Mouse (Mus musculus) naive thymus-derived CD4-positive, alpha-beta T cell, adult 2 months (primary cell): ENCODE data around the gene Vsig10l.

Source experiments
- DNase-seq: peaks from one replicate; pipeline ENCODE4 v3.0.0-alpha.2; 2011; ENCODE audit warnings: low read depth

Vsig10l gene

DNA sequence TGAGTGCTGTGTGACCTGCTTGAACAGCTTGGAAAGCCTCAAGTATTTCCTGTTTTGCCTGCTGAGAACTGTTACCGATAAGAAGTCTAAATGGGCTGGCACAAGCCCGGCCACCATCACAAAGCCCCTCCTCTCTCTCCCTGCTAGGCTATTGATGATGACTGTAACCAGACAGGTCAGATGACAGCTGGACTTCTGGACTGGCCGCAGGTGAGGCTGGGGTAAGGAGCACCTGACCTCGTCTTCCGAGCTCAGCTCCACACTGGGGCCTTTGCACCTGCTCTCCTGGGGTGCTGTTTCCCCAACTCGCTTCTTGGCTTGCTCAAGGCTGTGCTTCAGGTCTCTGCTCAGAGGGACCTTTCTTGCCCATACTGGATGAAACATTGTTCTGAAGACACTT, 8.6 kb upstream of the Vsig10l start:
- DNase-seq = no peak

DNA sequence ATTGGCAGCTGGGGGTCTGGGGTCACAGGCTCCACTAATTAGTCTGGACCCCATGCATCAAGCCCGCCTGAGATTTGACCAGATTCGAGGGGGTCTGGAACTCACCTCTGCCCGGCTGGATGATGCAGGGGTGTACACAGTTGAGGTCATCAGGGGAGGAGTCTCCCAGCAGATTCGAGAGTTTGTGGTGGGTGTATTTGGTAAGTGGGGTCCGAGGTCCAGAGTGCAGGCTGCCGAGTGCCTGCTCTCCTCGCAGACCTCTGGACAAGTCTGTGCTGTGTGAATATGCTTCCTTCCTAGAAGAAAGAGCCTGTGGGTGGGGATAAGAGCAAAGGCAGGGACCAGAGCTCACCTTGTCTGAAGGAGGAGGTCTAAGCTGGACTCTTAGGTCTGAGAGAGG, 1.0 kb downstream of the Vsig10l start:
- no peak for DNase-seq

DNA sequence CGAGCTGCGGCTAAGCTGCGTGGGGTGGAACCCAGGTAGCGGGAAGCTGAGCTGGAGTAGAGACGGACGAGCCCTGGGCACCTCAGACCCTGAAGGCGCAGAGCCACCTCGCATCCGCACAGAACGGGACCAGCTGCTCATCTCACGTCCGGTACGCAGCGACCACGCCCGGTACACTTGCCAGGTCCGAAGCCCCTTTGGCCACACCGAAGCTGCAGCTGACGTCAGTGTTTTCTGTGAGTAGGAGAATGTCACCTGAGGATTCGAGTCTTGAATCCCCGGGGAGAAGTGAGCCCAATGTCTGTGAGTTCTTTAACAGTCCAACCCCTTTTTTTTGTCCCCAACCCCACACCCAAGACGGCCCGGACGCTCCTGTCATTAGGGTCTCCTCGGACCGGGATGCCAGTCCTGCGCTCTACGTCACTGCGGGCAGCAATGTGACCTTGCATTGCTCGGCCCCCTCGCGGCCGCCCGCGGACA, 2.0 kb downstream of the Vsig10l start:
- peak; percentile 43 for DNase-seq

DNA sequence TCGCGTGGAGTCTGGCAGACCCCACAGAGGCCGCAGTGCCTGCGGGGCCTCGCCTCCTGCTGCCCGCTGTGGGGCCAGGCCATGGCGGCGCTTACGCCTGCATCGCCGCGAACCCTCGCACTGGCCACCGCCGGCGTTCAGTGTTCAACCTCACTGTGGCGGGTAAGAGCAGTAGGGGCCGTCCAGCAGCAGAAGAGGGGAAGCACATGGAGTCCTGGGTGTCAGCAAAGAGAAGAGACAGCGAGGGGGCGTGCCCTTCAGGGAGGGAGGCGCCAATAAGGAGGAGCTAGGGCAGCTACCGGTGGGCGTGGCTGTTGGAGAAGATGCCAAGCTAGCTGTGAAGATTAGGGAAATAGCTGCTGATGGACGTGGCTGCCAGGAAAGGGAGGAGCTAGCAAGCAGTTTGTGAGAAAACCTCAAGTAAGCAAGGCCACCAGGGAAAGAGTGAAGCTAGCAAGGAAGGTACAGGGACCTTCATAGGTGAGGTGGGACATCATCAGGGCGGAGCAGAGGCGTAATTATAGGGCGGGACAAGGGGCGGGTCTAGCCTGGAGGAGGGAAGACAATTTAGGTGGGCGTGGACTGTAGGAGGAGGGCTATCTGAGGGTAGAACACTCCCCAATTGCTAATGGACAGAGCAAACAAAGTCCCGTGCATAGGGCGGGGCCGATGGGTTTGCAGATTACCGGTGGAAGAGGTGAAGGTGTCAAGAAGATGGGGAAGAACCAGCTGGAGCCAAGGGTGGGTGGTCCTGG, 2.6 kb downstream of the Vsig10l start:
- DNase-seq = peak; percentile 96

- DNase-seq = peak; percentile 88
Measured at GRCm38 (mm10) chr7:43466099-43466694, 3.2 kb downstream of the Vsig10l start.

DNA sequence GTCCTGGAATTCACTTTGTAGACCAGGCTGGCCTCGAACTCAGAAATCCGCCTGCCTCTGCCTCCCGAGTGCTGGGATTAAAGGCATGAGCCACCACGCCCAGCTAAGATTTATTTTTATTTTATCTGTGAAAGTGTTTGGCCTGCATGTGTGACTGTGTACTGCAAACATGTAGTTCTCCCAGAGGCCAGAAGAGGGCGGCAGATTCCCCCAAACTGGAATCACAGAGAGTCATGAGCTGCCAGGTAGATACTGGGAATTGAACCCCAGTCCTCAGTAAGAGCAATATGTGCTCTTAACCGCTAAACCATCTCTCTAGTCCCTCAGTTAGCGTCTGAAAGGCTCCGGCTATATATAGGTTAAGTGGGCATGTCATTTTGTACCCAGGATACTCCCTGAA, 7.4 kb downstream of the Vsig10l start:
- DNase-seq = peak; percentile 75

- peak; percentile 37 for DNase-seq
Measured at GRCm38 (mm10) chr7:43475706-43476105, 12.8 kb downstream of the Vsig10l start.

- DNase-seq = no peak
Measured at GRCm38 (mm10) chr7:43476376-43476775, 13.4 kb downstream of the Vsig10l start.

GRCm38 (mm10) chr7:43481191-43481590, 18.2 kb downstream of the Vsig10l start:
- no peak for DNase-seq

GRCm38 (mm10) chr7:43482090-43482716, 19.3 kb downstream of the Vsig10l start:
- DNase-seq = no peak

DNA sequence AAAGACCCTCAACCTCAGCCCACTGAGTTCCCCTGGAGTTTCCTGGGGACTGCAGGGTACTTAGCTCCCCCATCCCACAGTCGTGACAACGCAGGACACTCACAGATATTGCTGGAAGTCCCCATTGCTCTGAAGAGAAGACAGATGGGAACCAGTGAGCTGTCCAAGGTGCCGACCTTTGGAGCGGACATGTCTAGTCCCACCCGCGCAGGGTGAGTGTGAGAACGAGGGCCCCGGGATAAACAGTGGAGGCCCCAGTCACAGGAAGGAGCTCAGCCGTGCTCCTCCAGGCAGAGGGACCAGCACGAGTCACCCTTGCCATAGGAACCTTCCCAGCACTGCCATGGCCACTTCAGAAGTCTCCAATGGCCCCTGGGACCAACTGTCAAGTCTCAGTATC, 20.3 kb downstream of the Vsig10l start:
- no peak for DNase-seq

GRCm38 (mm10) chr7:43488646-43489045, 25.7 kb downstream of the Vsig10l start:
- DNase-seq = no peak

DNA sequence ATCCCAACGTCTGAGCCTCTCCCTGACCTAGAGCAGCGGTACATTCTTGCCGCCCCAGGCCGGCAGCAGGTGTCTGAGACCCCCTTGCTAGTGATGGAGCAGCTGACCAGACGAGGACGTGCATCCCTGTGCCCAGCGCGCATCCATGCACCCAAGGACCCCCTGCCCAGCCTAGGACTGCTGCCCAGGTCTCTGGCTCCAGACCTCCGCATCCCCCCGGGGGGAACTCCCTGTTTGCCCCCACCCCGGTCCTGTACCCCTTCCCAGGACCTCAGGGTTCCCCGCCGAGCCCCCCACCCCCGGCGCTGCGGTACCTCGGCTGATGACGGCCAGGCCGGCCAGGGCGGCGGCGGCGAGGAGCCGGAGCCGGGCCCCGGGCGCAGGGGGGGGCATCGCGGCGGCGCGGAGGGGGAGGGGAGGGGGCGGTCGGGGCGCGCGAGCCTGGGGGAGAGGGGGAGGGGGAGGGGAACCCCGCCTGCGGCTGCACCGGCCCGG, 26.7 kb downstream of the Vsig10l start, which contains the start of gene Iglon5:
Gene Iglon5, minus strand, starts transcription at position 445 of the 495 bp plus-strand sequence.
- no peak for DNase-seq

DNA sequence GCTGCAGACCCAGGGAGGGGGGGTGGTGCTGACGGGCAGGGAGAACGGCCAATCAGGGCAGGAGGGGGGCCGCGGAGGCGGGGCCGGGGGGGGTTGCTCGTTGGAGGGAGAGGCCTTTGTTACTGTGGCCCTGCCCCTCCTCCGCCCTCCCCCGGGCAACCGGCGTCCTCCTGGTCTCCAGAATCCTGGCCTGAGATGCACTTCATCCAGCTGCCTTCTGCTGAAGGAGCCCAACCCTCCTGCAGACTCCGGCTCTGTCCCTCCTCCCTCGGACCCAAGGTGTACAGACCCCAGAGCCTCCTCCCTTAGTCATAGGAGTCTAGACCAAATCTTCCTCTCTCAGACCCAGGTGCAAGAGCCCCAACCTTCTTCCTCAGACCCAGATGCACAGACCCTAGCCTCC, 27.2 kb downstream of the Vsig10l start:
- DNase-seq = no peak

DNA sequence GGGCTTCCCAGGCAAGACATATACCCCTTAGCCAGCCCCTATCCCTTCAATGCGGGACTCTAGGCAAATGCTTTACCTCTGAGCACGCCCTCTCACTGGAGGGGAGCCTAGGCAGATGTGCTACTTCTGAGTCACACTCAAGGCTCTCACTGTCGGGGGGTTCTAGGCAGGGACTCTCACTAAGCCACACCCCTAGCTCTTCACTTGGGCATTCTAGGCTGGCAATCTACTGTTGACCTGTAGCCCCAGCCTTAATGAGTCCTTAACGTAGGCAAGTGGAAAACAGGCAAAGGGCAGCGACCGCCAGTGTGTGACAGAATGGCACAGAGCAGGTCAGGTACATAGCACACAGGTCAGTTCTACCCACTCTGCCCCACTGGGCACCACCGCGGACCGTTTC, 27.9 kb downstream of the Vsig10l start:
- no peak for DNase-seq

DNA sequence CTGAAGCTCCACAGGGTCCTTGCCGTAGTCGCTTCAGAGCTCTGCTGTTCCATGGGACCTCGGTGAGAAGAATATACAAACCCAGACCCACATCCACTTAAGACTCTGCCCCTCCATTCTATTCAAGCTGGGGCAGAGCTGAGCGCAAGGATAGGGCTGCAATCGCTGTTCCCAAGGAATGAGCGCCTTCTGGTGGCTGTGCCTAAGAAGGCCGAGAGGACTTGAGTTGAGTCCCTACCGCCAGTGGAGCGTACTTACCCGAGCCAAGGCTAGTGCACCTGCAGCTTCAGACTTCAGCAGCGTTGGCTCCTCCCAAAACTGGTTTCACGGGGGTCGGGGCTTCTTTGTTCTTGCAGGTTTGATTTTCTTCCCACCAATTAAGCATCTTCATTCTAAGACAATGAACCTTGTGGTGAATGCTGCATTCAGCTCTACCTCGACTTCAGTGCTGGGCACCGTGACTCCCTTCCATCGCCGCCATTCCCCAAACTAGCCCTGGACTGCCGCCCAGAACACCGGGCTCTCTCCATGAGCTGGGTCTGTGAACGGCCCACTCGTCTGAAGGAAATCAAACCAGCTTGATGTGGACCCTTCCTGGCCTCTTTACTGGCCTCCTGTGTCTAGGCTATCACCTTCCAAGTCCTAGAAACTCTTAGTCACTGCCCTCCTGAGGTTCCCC, 32.5 kb downstream of the Vsig10l start:
- DNase-seq = no peak

- DNase-seq = no peak
Measured at GRCm38 (mm10) chr7:43511707-43512478, 48.9 kb downstream of the Vsig10l start.

DNA sequence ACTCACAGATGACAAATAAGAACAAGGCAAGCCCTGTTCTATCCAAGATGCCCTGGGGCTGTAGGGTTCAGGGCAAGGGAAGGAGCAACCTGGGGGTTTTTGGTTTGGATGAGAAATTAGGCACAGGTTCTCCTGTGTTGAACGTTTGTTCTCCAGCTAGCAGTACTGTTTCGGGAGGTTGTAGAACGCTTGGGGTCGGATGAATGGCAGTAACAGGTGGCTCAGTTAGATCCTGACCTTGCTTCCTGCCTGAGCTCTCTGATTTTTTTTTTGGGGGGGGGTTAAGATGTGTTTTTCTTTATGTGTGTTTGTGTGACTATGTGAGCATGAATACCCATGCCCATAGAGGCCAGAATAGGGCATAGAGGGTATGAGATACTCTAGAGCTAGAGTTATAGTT, 49.6 kb downstream of the Vsig10l start:
- no peak for DNase-seq

DNA sequence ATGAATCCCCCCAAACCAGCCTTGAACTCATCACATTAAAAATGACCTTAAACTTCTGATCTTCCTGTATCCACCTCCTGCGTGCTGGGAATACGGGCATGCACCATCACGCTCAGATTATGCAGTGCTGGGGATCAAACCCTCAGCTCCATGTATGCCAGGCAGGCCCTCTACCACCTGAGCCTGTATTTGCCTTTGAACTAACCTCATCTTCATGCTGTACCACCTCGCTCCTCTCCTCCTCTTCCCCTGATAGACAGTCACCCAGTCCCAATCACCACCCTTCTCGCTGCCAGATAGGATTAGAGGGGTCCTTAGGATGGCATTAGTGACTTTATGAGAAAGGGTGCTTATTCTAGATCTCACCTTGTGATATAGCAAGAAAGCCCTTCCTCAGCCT, 52.1 kb downstream of the Vsig10l start:
- no peak for DNase-seq

DNA sequence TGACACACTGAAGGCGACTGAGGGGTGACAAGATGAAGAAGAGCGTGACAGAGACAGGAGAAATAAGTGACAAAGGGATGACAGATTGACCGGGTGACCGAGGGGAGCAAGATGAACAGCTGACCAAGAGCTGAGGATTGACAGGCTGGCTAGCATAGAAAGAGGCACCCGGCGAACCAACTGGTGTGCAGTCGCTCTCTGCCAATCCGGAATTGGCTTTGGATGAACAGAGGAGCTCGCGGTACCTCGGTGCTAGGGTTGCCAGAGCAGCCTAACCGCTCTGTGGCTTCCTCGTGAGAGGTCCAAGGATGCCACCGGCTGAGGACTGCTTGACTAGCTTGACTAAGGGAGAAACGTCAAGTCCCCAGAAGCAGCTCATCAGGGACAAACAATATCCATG, 55.4 kb downstream of the Vsig10l start:
- no peak for DNase-seq
